Comparison of ENCODE assay signal across 17 mouse cellular contexts in the genomic region with DNA sequence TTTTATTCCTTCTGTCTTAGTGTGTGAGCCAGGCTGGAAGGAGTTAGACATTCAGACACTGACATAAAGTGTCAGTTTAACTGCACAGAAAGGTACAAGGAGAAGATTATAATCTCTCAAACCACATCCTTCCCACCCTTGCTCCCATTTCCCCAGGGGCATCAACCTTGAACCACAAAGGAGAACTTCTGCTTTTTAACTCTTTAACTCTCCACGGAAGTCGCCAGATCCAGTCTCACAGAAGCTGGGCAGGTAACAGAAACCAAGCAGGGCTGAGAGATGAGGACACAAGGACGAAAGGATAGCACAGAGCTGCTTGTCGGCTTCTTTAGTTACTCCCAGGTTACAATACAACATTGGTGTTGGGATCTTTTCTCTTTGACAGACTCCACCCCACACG.
DNase-seq lines count a peak whose midpoint lies in the region; ATAC-seq lines count a peak whose summit lies in the region.
"Had no signal": no experiment of that assay in that cellular context is flagged by ENCODE, and none has a peak within 500 bp of the region (broad histone marks: within the 10 kb centered on the region; RNA-seq: fewer than 3 reads in every experiment).

No protein-coding gene starts in this region.

- peak; percentile 45 to 50 for DNase-seq in spleen, postnatal 36 days (ENCODE audit: low spot score in 2 of 2)
- DNase-seq in spleen, adult 12 weeks (ENCODE audit: low spot score), result no peak
- peak; percentile 59 for DNase-seq in induced T-regulatory cell, adult 2 months (ENCODE audit: low read depth)
- peak; percentile 53 for DNase-seq in thymus, postnatal 4 days
- no peak for DNase-seq in MN1 (ENCODE audit: low spot score)
- DNase-seq in kidney, postnatal 14 days, result no peak
- DNase-seq: adrenal gland, postnatal 14 days; cerebellum, adult 2 months; gastrocnemius, postnatal 10 days; liver, postnatal 0 days; lung, postnatal 14 days had no signal

- H3K27ac ChIP-seq in kidney, embryonic 15.5 days, result no peak overlapping the region
- H3K27ac ChIP-seq: embryonic facial prominence, embryonic 13.5 days; limb, embryonic 15.5 days; midbrain, embryonic 10.5 days; stomach, postnatal 0 days had no signal

- H3K9ac ChIP-seq in kidney, embryonic 15.5 days, result no peak overlapping the region
- H3K9ac ChIP-seq: embryonic facial prominence, embryonic 13.5 days; limb, embryonic 15.5 days; liver, postnatal 0 days had no signal

- H3K4me1 ChIP-seq in kidney, embryonic 15.5 days, result no peaks in the 10 kb centered on the region
- H3K4me1 ChIP-seq: embryonic facial prominence, embryonic 13.5 days; limb, embryonic 15.5 days; midbrain, embryonic 10.5 days had no signal

- H3K4me3 ChIP-seq in kidney, embryonic 15.5 days (replicated peaks), result no peak overlapping the region
- H3K4me3 ChIP-seq: embryonic facial prominence, embryonic 13.5 days; limb, embryonic 15.5 days; midbrain, embryonic 10.5 days had no signal

- 82% methylated on average over 5 of the region's 5 CpGs for WGBS in kidney, embryonic 15.5 days

- H3K36me3 ChIP-seq in kidney, embryonic 15.5 days, result no peaks in the 10 kb centered on the region
- H3K36me3 ChIP-seq: embryonic facial prominence, embryonic 13.5 days; limb, embryonic 15.5 days; midbrain, embryonic 10.5 days had no signal

- peak; percentile 64 for ATAC-seq in neutrophil, adult 5-6 weeks (ENCODE audit: extremely low read depth, insufficient number of reproducible peaks, low FRiP score, poor library complexity, severe bottlenecking)
- no peak for ATAC-seq in kidney, embryonic 15.5 days (replicated peaks; ENCODE audit: low FRiP score)
- ATAC-seq: liver, postnatal 0 days had no signal

- H3K27me3 ChIP-seq in kidney, embryonic 15.5 days, result no peaks in the 10 kb centered on the region
- H3K27me3 ChIP-seq: embryonic facial prominence, embryonic 13.5 days; limb, embryonic 15.5 days had no signal

- no peak overlapping the region for H3K4me2 ChIP-seq in kidney, embryonic 15.5 days
- H3K4me2 ChIP-seq: embryonic facial prominence, embryonic 13.5 days; limb, embryonic 15.5 days had no signal

- peaks cover 2% of the 10 kb centered on the region; the same call in 1 of the 2 replicates for H3K9me3 ChIP-seq in kidney, embryonic 15.5 days (replicated peaks)
- H3K9me3 ChIP-seq: embryonic facial prominence, embryonic 13.5 days; limb, embryonic 15.5 days; midbrain, embryonic 10.5 days had no signal

Comparison
In these comparisons a context has a peak if more than half of its experiments do, and no peak if none do; other contexts are left out.
1. DNase-seq: peak in spleen, postnatal 36 days (2 of 2), induced T-regulatory cell, adult 2 months (single experiment) and thymus, postnatal 4 days (single experiment); none in spleen, adult 12 weeks (single experiment), MN1 (single experiment) and kidney, postnatal 14 days (single experiment).